Mouse (Mus musculus) neural tube, postnatal 0 days (tissue): Measurements from ENCODE around the gene Ghrl. TPM values are rescaled to one million over a fixed set of nuclear protein-coding genes. Genes with fewer than 3 reads are reported as not detected.

Experiments
- microRNA-seq: library from miRNA; unstranded; fragments of <30 nt; microRNA quantifications from one replicate; pipeline ENCODE4, GENCODE M21; 2016
- polyA plus RNA-seq: library from polyadenylated mRNA; unstranded; fragments of >200 nt; fragmentation: Nextera tagmentation; extraction: Ambion mirVana; gene quantifications from 2 replicates; pipeline ENCODE4 v1.2.1, GENCODE M21; 2015

Ghrl gene
- polyA plus RNA-seq, result not detected in 2 replicates

GRCm38 (mm10) chr6:113719878-113720277 is at the start of gene Ghrl:
Gene Ghrl, minus strand, starts transcription at chr6:113719880.

GRCm38 (mm10) chr6:113740236-113741217 is 20.8 kb upstream of the Ghrl start, which contains the start of gene Sec13:
Gene Sec13, minus strand, starts transcription at chr6:113740743.

GRCm38 (mm10) chr6:113696582-113697221 is 23.0 kb downstream of the Ghrl start, which contains the start of gene Tatdn2:
Gene Tatdn2, plus strand, starts transcription at chr6:113697050.

Small RNAs within 50 kb of the gene (microRNA-seq; reads per million reads assigned to microRNA genes)
- gene Mir7042, result not detected

Other genes with a start within 250 kb of the Ghrl start
- 7.8 and 8.7 TPM in 2 replicates for gene Il17rc, start 248.5 kb downstream of the Ghrl start, polyA plus RNA-seq
- 75.1 and 83.7 TPM in 2 replicates for gene Creld1, start 236.6 kb downstream of the Ghrl start, polyA plus RNA-seq
- 12.6 and 14.9 TPM in 2 replicates for gene Prrt3, start 217.9 kb downstream of the Ghrl start, polyA plus RNA-seq
- 116 and 117 TPM in 2 replicates for gene Emc3, start 188.2 kb downstream of the Ghrl start, polyA plus RNA-seq
- gene Fancd2, start 188.2 kb downstream of the Ghrl start, polyA plus RNA-seq, result 0.81 and 1.0 TPM in 2 replicates
- gene Fancd2os, start 119.2 kb downstream of the Ghrl start, polyA plus RNA-seq, result 0.25 TPM in 2 replicates
- gene Brk1, start 115.1 kb downstream of the Ghrl start, polyA plus RNA-seq, result 288 and 295 TPM in 2 replicates
- 66.9 and 69.9 TPM in 2 replicates for gene Vhl, start 95.9 kb downstream of the Ghrl start, polyA plus RNA-seq
- 2.4 TPM in 2 replicates for gene Irak2, start 81.4 kb downstream of the Ghrl start, polyA plus RNA-seq
- gene Tatdn2, start 22.8 kb downstream of the Ghrl start, polyA plus RNA-seq, result 1.2 and 1.7 TPM in 2 replicates
- gene Sec13, start 20.9 kb upstream of the Ghrl start, polyA plus RNA-seq, result 174 and 178 TPM in 2 replicates